Mouse (Mus musculus): Measurements from ENCODE around the gene Ovol3.

DNA sequence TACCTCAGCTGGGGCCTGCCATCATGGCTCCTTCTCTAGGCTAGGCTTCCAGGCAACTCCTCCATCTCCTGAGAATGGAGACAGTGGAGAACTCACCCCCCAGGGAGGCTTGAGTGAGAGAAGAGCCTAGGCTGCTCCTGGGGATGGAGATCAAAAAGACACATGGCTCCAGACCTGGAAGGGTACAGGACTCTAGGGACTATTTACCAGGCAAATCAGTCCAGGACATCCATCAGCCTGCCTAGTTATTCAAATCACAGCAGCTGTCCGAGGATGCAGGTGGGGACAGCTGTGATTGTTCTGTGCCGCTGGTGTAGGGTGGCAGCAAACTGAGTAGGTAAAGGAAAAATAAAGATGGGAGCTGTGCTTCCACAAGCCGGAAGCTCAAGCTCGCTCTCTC, at the start of gene Ovol3:
- TF ChIP-seq CEBPB (IDR thresholded peaks at IDR 0.05; ENCODE audit: insufficient read depth, poor library complexity, severe bottlenecking): no peak
- no peak for TF ChIP-seq POLR2A (IDR thresholded peaks at IDR 0.05; ENCODE audit: insufficient read length, low read depth)
- no peak for TF ChIP-seq TCF12 (IDR thresholded peaks at IDR 0.05; ENCODE audit: insufficient read depth, poor library complexity, severe bottlenecking)
- TF ChIP-seq MAX (IDR thresholded peaks at IDR 0.05; ENCODE audit: low read depth): no peak
- no peak for TF ChIP-seq TCF3 (IDR thresholded peaks at IDR 0.05; ENCODE audit: insufficient read length, low read depth)
- no peak for TF ChIP-seq USF1 (IDR thresholded peaks at IDR 0.05; ENCODE audit: low read depth)
- no peak for TF ChIP-seq REST (IDR thresholded peaks at IDR 0.05; ENCODE audit: insufficient read depth, insufficient read length)
- no peak for TF ChIP-seq SRF (IDR thresholded peaks at IDR 0.05; ENCODE audit: control insufficient read depth, insufficient read length, low read depth)
